Mouse (Mus musculus): ENCODE data around the gene Neu3. TPM values are rescaled to one million over a fixed set of nuclear protein-coding genes. Genes with fewer than 3 reads are reported as not detected.

Gene Neu3
- total and polyA plus RNA-seq, 3 experiments = 3.1 to 3.5 TPM; not detected in 1

DNA sequence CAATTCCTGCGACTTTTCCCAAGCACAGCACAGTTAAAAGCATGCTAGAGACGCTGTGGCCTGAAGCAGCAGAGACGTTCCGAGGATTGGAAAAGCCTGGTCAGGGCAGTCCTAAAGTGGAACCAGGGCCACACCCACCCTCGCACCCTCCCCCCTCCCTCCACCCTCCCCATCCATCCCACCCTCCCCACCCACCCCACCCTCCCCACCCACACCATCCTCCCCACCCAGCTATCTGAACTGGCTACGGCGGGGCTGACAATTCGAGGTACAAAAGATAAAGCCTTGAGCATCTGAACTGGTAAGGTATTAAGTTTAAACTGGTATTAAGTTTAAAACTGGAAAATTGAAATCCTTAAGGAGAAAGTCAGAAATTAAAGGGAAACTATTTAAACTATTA is 24.7 kb downstream of the Neu3 start:
- DNase-seq (ENCODE audit: low read depth, low spot score) = no peak
- H3K27ac ChIP-seq (ENCODE audit: control insufficient read depth, low read depth, low read length) = peak overlapping the region; percentile 79
- H3K36me3 ChIP-seq (ENCODE audit: control insufficient read depth in 1 of 2, insufficient read depth in 2 of 2, low read length in 2 of 2) = peaks cover 0 to 26% of the 10 kb centered on the region in 2 experiments; a peak in 2 of 4 replicates
- H3K4me1 ChIP-seq (ENCODE audit: control insufficient read depth in 1 of 2, insufficient read depth in 2 of 2, low read length in 2 of 2) = peaks cover 16 to 32% of the 10 kb centered on the region in 2 experiments
- peak overlapping the region in 1 of 2 experiments; percentile 31; a peak in 2 of 4 replicates for H3K4me3 ChIP-seq (ENCODE audit: control insufficient read depth in 1 of 2, insufficient read depth in 1 of 2, low read depth in 2 of 2, low read length in 2 of 2)
- peak overlapping the region; percentile 57 for H3K9ac ChIP-seq (ENCODE audit: control insufficient read depth, low read depth, low read length, poor library complexity, severe bottlenecking)
- no peaks in the 10 kb centered on the region for H3K9me3 ChIP-seq (replicated peaks; ENCODE audit: insufficient read depth, low read length)
- TF ChIP-seq ELF1 (IDR thresholded peaks at IDR 0.05; ENCODE audit: low read depth, low read length) = no peak
- peak in 1 of 2 experiments; percentile 6; a peak in 1 of 4 replicates for TF ChIP-seq EP300 (IDR thresholded peaks at IDR 0.05; ENCODE audit: low read depth in 1 of 2, low read length in 2 of 2)
- no peak for TF ChIP-seq RCOR1 (IDR thresholded peaks at IDR 0.05; ENCODE audit: low read depth, low read length)
- H3K27me3 ChIP-seq (ENCODE audit: control insufficient read depth in 1 of 2, insufficient read depth in 2 of 2, low read length in 2 of 2) = no peaks in the 10 kb centered on the region
- no peaks in the 10 kb centered on the region for H3K79me2 ChIP-seq (ENCODE audit: control insufficient read depth, insufficient read depth, low read length, poor library complexity)

- peak; percentile 30 for DNase-seq (ENCODE audit: low read depth, low spot score)
- Histone ChIP-seq H3K27me3 (ENCODE audit: control insufficient read depth in 1 of 2, insufficient read depth in 2 of 2, low read length in 2 of 2) (no peaks in the 10 kb centered on the region), H3K4me1 (ENCODE audit: control insufficient read depth in 1 of 2, insufficient read depth in 2 of 2, low read length in 2 of 2) (peaks cover 4 to 25% of the 10 kb centered on the region in 2 experiments), H3K36me3 (ENCODE audit: control insufficient read depth in 1 of 2, insufficient read depth in 2 of 2, low read length in 2 of 2) (peaks cover 0 to 11% of the 10 kb centered on the region in 2 experiments; a peak in 2 of 4 replicates), H3K9me3 (replicated peaks; ENCODE audit: insufficient read depth, low read length) (no peaks in the 10 kb centered on the region), H3K27ac (ENCODE audit: control insufficient read depth, low read depth, low read length) (no peak overlapping the region), H3K9ac (ENCODE audit: control insufficient read depth, low read depth, low read length, poor library complexity, severe bottlenecking) (no peak overlapping the region), H3K79me2 (ENCODE audit: control insufficient read depth, insufficient read depth, low read length, poor library complexity) (no peaks in the 10 kb centered on the region), H3K4me3 (ENCODE audit: control insufficient read depth in 1 of 2, insufficient read depth in 1 of 2, low read depth in 2 of 2, low read length in 2 of 2) (no peak overlapping the region)
- TF ChIP-seq NELFE (IDR thresholded peaks at IDR 0.05; ENCODE audit: low read depth, low read length) = no peak
- peak; percentile 21; the same call in 1 of the 2 replicates for TF ChIP-seq TAL1 (IDR thresholded peaks at IDR 0.05; ENCODE audit: low read length)
- no peak for TF ChIP-seq ELF1 (IDR thresholded peaks at IDR 0.05; ENCODE audit: low read depth, low read length)
- no peak for TF ChIP-seq USF1 (IDR thresholded peaks at IDR 0.05; ENCODE audit: low read depth, low read length)
- TF ChIP-seq TCF12 (IDR thresholded peaks at IDR 0.05; ENCODE audit: low read depth, low read length) = no peak
Measured at GRCm38 (mm10) chr7:99799118-99799517, 29.1 kb downstream of the Neu3 start.

GRCm38 (mm10) chr7:99797911-99798647 is 30.1 kb downstream of the Neu3 start:
- Histone ChIP-seq H3K9me3 (replicated peaks; ENCODE audit: insufficient read depth, low read length) (no peaks in the 10 kb centered on the region), H3K27me3 (ENCODE audit: control insufficient read depth in 1 of 2, insufficient read depth in 2 of 2, low read length in 2 of 2) (no peaks in the 10 kb centered on the region), H3K4me1 (ENCODE audit: control insufficient read depth in 1 of 2, insufficient read depth in 2 of 2, low read length in 2 of 2) (peaks cover 0 to 20% of the 10 kb centered on the region in 2 experiments; a peak in 2 of 4 replicates), H3K9ac (ENCODE audit: control insufficient read depth, low read depth, low read length, poor library complexity, severe bottlenecking) (no peak overlapping the region), H3K79me2 (ENCODE audit: control insufficient read depth, insufficient read depth, low read length, poor library complexity) (no peaks in the 10 kb centered on the region), H3K36me3 (ENCODE audit: control insufficient read depth in 1 of 2, insufficient read depth in 2 of 2, low read length in 2 of 2) (peaks cover 0 to 4% of the 10 kb centered on the region in 2 experiments; a peak in 2 of 4 replicates), H3K4me3 (ENCODE audit: control insufficient read depth in 1 of 2, insufficient read depth in 1 of 2, low read depth in 2 of 2, low read length in 2 of 2) (no peak overlapping the region), H3K27ac (ENCODE audit: control insufficient read depth, low read depth, low read length) (no peak overlapping the region)
- DNase-seq (ENCODE audit: low read depth, low spot score) = peak; percentile 82
- 0 out of 2 replicates have a peak, but pooled peaks have one; percentile 16 for TF ChIP-seq SIN3A (IDR thresholded peaks at IDR 0.05; ENCODE audit: low read length)
- no peak for TF ChIP-seq GABPA (IDR thresholded peaks at IDR 0.05; ENCODE audit: low read depth, low read length)
- TF ChIP-seq GATA1 (IDR thresholded peaks at IDR 0.05; ENCODE audit: low read depth, low read length) = no peak
- TF ChIP-seq ETS1 (IDR thresholded peaks at IDR 0.05; ENCODE audit: low read depth, low read length) = no peak
- peak; percentile 74 for TF ChIP-seq SMC3 (IDR thresholded peaks at IDR 0.05; ENCODE audit: low read depth, low read length)
- no peak for TF ChIP-seq CHD2 (IDR thresholded peaks at IDR 0.05; ENCODE audit: low read length)
- TF ChIP-seq ZC3H11A (IDR thresholded peaks at IDR 0.05; ENCODE audit: low read depth, low read length) = peak; percentile 71
- peak; percentile 71 for TF ChIP-seq RAD21 (IDR thresholded peaks at IDR 0.05; ENCODE audit: low read depth, low read length)
- no peak for TF ChIP-seq MYB (IDR thresholded peaks at IDR 0.05; ENCODE audit: low read depth, low read length)
- TF ChIP-seq USF1 (IDR thresholded peaks at IDR 0.05; ENCODE audit: low read depth, low read length) = no peak
- TF ChIP-seq ELF1 (IDR thresholded peaks at IDR 0.05; ENCODE audit: low read depth, low read length) = no peak
- TF ChIP-seq JUND (IDR thresholded peaks at IDR 0.05; ENCODE audit: low read depth, low read length) = no peak
- no peak for TF ChIP-seq BHLHE40 (IDR thresholded peaks at IDR 0.05; ENCODE audit: borderline replicate concordance, low read depth, low read length)
- TF ChIP-seq ZKSCAN1 (IDR thresholded peaks at IDR 0.05; ENCODE audit: low read depth, low read length) = no peak
- peak; percentile 53 to 66 (median 64) for TF ChIP-seq CTCF (IDR thresholded peaks at IDR 0.05 in 2 of 3, conservative IDR thresholded peaks at IDR 0.05 in 1 of 3; ENCODE audit: control insufficient read depth in 1 of 3, insufficient read depth in 1 of 3, low read depth in 2 of 3, low read length in 3 of 3, poor library complexity in 1 of 3, severe bottlenecking in 1 of 3)
- no peak for TF ChIP-seq CHD1 (IDR thresholded peaks at IDR 0.05; ENCODE audit: low read depth, low read length)
- TF ChIP-seq MYC (IDR thresholded peaks at IDR 0.05; ENCODE audit: low read depth, low read length) = no peak
- TF ChIP-seq POLR2AphosphoS2 (IDR thresholded peaks at IDR 0.05; ENCODE audit: low read length) = no peak
- no peak for TF ChIP-seq MAZ (IDR thresholded peaks at IDR 0.05; ENCODE audit: low read depth, low read length)
- no peak for TF ChIP-seq HCFC1 (IDR thresholded peaks at IDR 0.05; ENCODE audit: low read depth, low read length)
- TF ChIP-seq TCF12 (IDR thresholded peaks at IDR 0.05; ENCODE audit: low read depth, low read length) = no peak
